Mouse (Mus musculus) heart, postnatal 0 days (tissue): ENCODE data around the gene Akt3. TPM values are rescaled to one million over a fixed set of nuclear protein-coding genes. Genes with fewer than 3 reads are reported as not detected.

Source experiments
- ATAC-seq: fragments of 200-750 bp; cut with Nextera tagmentation; 2 replicates; pipeline ENCODE4 v1.8.0; 2017; ENCODE audit warnings: low read depth, moderate number of reproducible peaks, moderate library complexity; ENCODE audit not compliant: insufficient read depth
- DNase-seq: peaks from one replicate; pipeline ENCODE4 v3.0.0-alpha.2; 2016; ENCODE audit warnings: low spot score
- H3K27ac ChIP-seq: fragments of 300-500 bp; sonication (generic); 2 replicates; pipeline ENCODE4 v1.5.1; 2014; ENCODE audit warnings: low read depth, mild to moderate bottlenecking
- H3K27me3 ChIP-seq: fragments of 300-500 bp; sonication (generic); 2 replicates; pipeline ENCODE4 v1.6.1; 2014; ENCODE audit warnings: low read length, mixed read lengths; ENCODE audit not compliant: control insufficient read depth, insufficient read depth
- H3K36me3 ChIP-seq: fragments of 300-500 bp; sonication (generic); replicated peaks from 2 replicates; pipeline ENCODE4 v1.6.1; 2014; ENCODE audit warnings: low read length, mixed read lengths; ENCODE audit not compliant: control insufficient read depth, insufficient read depth
- H3K4me1 ChIP-seq: fragments of 300-500 bp; sonication (generic); 2 replicates; pipeline ENCODE4 v1.6.1; 2014; ENCODE audit warnings: antibody characterized with exemption; ENCODE audit not compliant: control insufficient read depth, insufficient read depth
- H3K4me2 ChIP-seq: fragments of 300-500 bp; sonication (generic); 2 replicates; pipeline ENCODE4 v1.6.1; 2014; ENCODE audit warnings: low read depth, mild to moderate bottlenecking, low read length, moderate library complexity
- H3K4me3 ChIP-seq: fragments of 300-500 bp; sonication (generic); 2 replicates; pipeline ENCODE4 v1.5.1; 2014; ENCODE audit warnings: low read depth, low read length
- H3K9ac ChIP-seq: fragments of 300-500 bp; sonication (generic); replicated peaks from 2 replicates; pipeline ENCODE4 v1.6.1; 2014; ENCODE audit warnings: low read depth, low read length, mixed read lengths
- H3K9me3 ChIP-seq: fragments of 300-500 bp; sonication (generic); replicated peaks from 2 replicates; pipeline ENCODE4 v1.6.1; 2016; ENCODE audit warnings: low read length; ENCODE audit not compliant: control insufficient read depth
- CTCF ChIP-seq: IDR thresholded peaks from 2 replicates; pipeline ENCODE4 v1.5.1; 2016; ENCODE audit warnings: antibody characterized with exemption, control low read depth, low read depth
- EP300 ChIP-seq: IDR thresholded peaks from 2 replicates; pipeline ENCODE4 v1.6.1; 2016; ENCODE audit warnings: antibody characterized with exemption, low read depth
- WGBS: fragments of 180-500 bp; shearing (Covaris S2); extraction: QIAGEN DNeasy Blood & Tissue Kit; methylation state at CpG from one replicate; pipeline ENCODE4 v1.1.7; 2014; 5-methylcytosine and 5-hydroxymethylcytosine counted together
- polyA plus RNA-seq: library from polyadenylated mRNA; unstranded; fragments of >200 nt; fragmentation: Nextera tagmentation; extraction: Ambion mirVana; gene quantifications from 2 replicates; pipeline ENCODE4 v1.2.1, GENCODE M21; 2015
- total RNA-seq: library from RNA; depleted of rRNA; stranded (reverse); fragments of >200 nt; gene quantifications from 2 replicates; pipeline ENCODE4 v1.2.3, GENCODE M21; 2014; ENCODE audit warnings: low replicate concordance

The Akt3 gene
- total and polyA plus RNA-seq, 2 experiments from 2014 or later, result 2.6 to 9.9 TPM

GRCm38 (mm10) chr1:177081957-177082645 is 175.9 kb downstream of the Akt3 start:
- DNase-seq, result no peak
- H3K27ac ChIP-seq, result no peak overlapping the region
- no peaks in the 10 kb centered on the region for H3K4me1 ChIP-seq
- H3K4me3 ChIP-seq, result no peak overlapping the region
- TF ChIP-seq EP300 (no peak), CTCF (no peak)
- no peak for ATAC-seq
- H3K27me3 ChIP-seq, result no peaks in the 10 kb centered on the region
- H3K9me3 ChIP-seq, result no peaks in the 10 kb centered on the region
- no peak overlapping the region for H3K9ac ChIP-seq
- 67% methylated on average over 1 of the region's 1 CpGs for WGBS
- no peak overlapping the region for H3K4me2 ChIP-seq
- H3K36me3 ChIP-seq, result no peaks in the 10 kb centered on the region

GRCm38 (mm10) chr1:177069161-177069560 is 188.8 kb downstream of the Akt3 start:
- Histone ChIP-seq H3K4me3 (no peak overlapping the region), H3K9ac (no peak overlapping the region), H3K27me3 (no peaks in the 10 kb centered on the region), H3K4me2 (no peak overlapping the region), H3K36me3 (0 out of 2 replicates have a peak, but pooled peaks cover 3% of the 10 kb centered on the region), H3K4me1 (no peaks in the 10 kb centered on the region), H3K27ac (no peak overlapping the region), H3K9me3 (no peaks in the 10 kb centered on the region)
- no peak for DNase-seq
- WGBS, result 85% methylated on average over 2 of the region's 2 CpGs
- TF ChIP-seq CTCF (no peak), EP300 (no peak)
- ATAC-seq, result no peak

- no peaks in the 10 kb centered on the region for H3K27me3 ChIP-seq
- H3K36me3 ChIP-seq, result 0 out of 2 replicates have a peak, but pooled peaks cover 3% of the 10 kb centered on the region
- no peaks in the 10 kb centered on the region for H3K9me3 ChIP-seq
- no peak overlapping the region for H3K27ac ChIP-seq
- H3K4me3 ChIP-seq, result no peak overlapping the region
- no peak for TF ChIP-seq CTCF
- TF ChIP-seq EP300, result no peak
- H3K9ac ChIP-seq, result no peak overlapping the region
- no peaks in the 10 kb centered on the region for H3K4me1 ChIP-seq
- 81% methylated on average over 8 of the region's 8 CpGs for WGBS
- DNase-seq, result no peak
- no peak for ATAC-seq
- H3K4me2 ChIP-seq, result no peak overlapping the region
Observed at GRCm38 (mm10) chr1:177067123-177067646, 190.8 kb downstream of the Akt3 start.

- Histone ChIP-seq H3K9me3 (no peaks in the 10 kb centered on the region), H3K4me2 (no peak overlapping the region), H3K27me3 (no peaks in the 10 kb centered on the region), H3K4me3 (no peak overlapping the region), H3K36me3 (peaks cover 5% of the 10 kb centered on the region; the same call in 1 of the 2 replicates), H3K9ac (no peak overlapping the region), H3K27ac (no peak overlapping the region), H3K4me1 (no peaks in the 10 kb centered on the region)
- TF ChIP-seq EP300, result no peak
- TF ChIP-seq CTCF, result no peak
- DNase-seq, result no peak
- ATAC-seq, result no peak
Observed at GRCm38 (mm10) chr1:177065732-177066131, 192.3 kb downstream of the Akt3 start.

- peaks cover 5% of the 10 kb centered on the region; the same call in 1 of the 2 replicates for H3K36me3 ChIP-seq
- H3K4me1 ChIP-seq, result no peaks in the 10 kb centered on the region
- no peaks in the 10 kb centered on the region for H3K9me3 ChIP-seq
- DNase-seq, result no peak
- H3K27ac ChIP-seq, result no peak overlapping the region
- no peak overlapping the region for H3K4me2 ChIP-seq
- no peak for ATAC-seq
- no peak overlapping the region for H3K9ac ChIP-seq
- H3K4me3 ChIP-seq, result no peak overlapping the region
- H3K27me3 ChIP-seq, result no peaks in the 10 kb centered on the region
- 57% methylated on average over 2 of the region's 2 CpGs for WGBS
- no peak for TF ChIP-seq EP300
- no peak for TF ChIP-seq CTCF
Observed at GRCm38 (mm10) chr1:177061761-177062160, 196.2 kb downstream of the Akt3 start.
